Mouse (Mus musculus) heart, embryonic 14.5 days (tissue): ENCODE results near the gene Rab43. TPM values are rescaled to one million over a fixed set of nuclear protein-coding genes. Genes with fewer than 3 reads are reported as not detected.

Source experiments
- ATAC-seq: fragments of 200-750 bp; cut with Nextera tagmentation; 2 replicates; pipeline ENCODE4 v1.8.0; 2017; ENCODE audit warnings: low read depth, moderate TSS enrichment; ENCODE audit not compliant: insufficient number of reproducible peaks, insufficient read depth, low FRiP score
- H3K27ac ChIP-seq, 2 experiments: fragments of 200-500 bp in 1 of 2; fragments of 300-500 bp in 1 of 2; sonication (generic) in 1 of 2; replicated peaks in 1 of 2; 2 replicates each; pipeline ENCODE4 v1.5.1; 2012 to 2014; ENCODE audit warnings: low read depth in 2 of 2, low read length in 2 of 2, control low read depth in 1 of 2, mild to moderate bottlenecking in 1 of 2, mixed read lengths in 1 of 2; ENCODE audit not compliant: control insufficient read depth in 1 of 2, insufficient read depth in 1 of 2
- H3K27me3 ChIP-seq: fragments of 300-500 bp; sonication (generic); 2 replicates; pipeline ENCODE4 v1.6.1; 2014; ENCODE audit warnings: mild to moderate bottlenecking, low read length, control low read depth; ENCODE audit not compliant: control insufficient read depth, insufficient read depth
- H3K36me3 ChIP-seq: fragments of 300-500 bp; sonication (generic); 2 replicates; pipeline ENCODE4 v1.6.1; 2014; ENCODE audit warnings: mild to moderate bottlenecking, control low read depth, low read length, mixed read lengths; ENCODE audit not compliant: control insufficient read depth, insufficient read depth
- H3K4me1 ChIP-seq, 2 experiments: fragments of 200-500 bp in 1 of 2; fragments of 300-500 bp in 1 of 2; sonication (generic) in 1 of 2; 2 replicates each; pipeline ENCODE4 v1.6.1; 2012 to 2014; ENCODE audit warnings: low read length in 2 of 2, control low read depth in 1 of 2, mixed read lengths in 1 of 2; ENCODE audit not compliant: control insufficient read depth in 2 of 2, insufficient read depth in 2 of 2
- H3K4me2 ChIP-seq: fragments of 300-500 bp; sonication (generic); 2 replicates; pipeline ENCODE4 v1.6.1; 2014; ENCODE audit warnings: mild to moderate bottlenecking, low read length
- H3K4me3 ChIP-seq, 2 experiments: fragments of 200-500 bp in 1 of 2; fragments of 300-500 bp in 1 of 2; sonication (generic) in 1 of 2; 2 replicates each; pipeline ENCODE4 v1.5.1; 2012 to 2014; ENCODE audit warnings: low read length in 2 of 2, mild to moderate bottlenecking in 2 of 2, control low read depth in 1 of 2, low read depth in 1 of 2, moderate library complexity in 1 of 2; ENCODE audit not compliant: control insufficient read depth in 1 of 2, insufficient read depth in 1 of 2
- H3K9ac ChIP-seq: fragments of 300-500 bp; sonication (generic); 2 replicates; pipeline ENCODE4 v1.6.1; 2014; ENCODE audit warnings: mild to moderate bottlenecking, low read length
- H3K9me3 ChIP-seq: fragments of 300-500 bp; sonication (generic); 2 replicates; pipeline ENCODE4 v1.6.1; 2016; ENCODE audit warnings: low read length, control low read depth; ENCODE audit not compliant: control insufficient read depth
- WGBS: fragments of 180-500 bp; shearing (Covaris S2); extraction: QIAGEN DNeasy Blood & Tissue Kit; methylation state at CpG from one replicate; pipeline ENCODE4 v1.1.7; 2014; 5-methylcytosine and 5-hydroxymethylcytosine counted together
- polyA plus RNA-seq: library from polyadenylated mRNA; unstranded; fragments of >200 nt; fragmentation: Nextera tagmentation; extraction: Ambion mirVana; gene quantifications from 2 replicates; pipeline ENCODE4 v1.2.1, GENCODE M21; 2014

The Rab43 gene
- polyA plus RNA-seq, 1 experiment from 2014 or later = 8.0 TPM

GRCm38 (mm10) chr6:87756896-87757295 is 55.1 kb downstream of the Rab43 start:
- ATAC-seq = no peak
- 83% methylated on average over 8 of the region's 8 CpGs for WGBS
- no peak overlapping the region for H3K27ac ChIP-seq
- H3K4me2 ChIP-seq = no peak overlapping the region
- no peaks in the 10 kb centered on the region for H3K36me3 ChIP-seq
- no peaks in the 10 kb centered on the region for H3K9me3 ChIP-seq
- H3K4me1 ChIP-seq = no peaks in the 10 kb centered on the region
- H3K9ac ChIP-seq = no peak overlapping the region
- H3K4me3 ChIP-seq = no peak overlapping the region
- no peaks in the 10 kb centered on the region for H3K27me3 ChIP-seq

- no peak overlapping the region for H3K9ac ChIP-seq
- ATAC-seq = no peak
- no peaks in the 10 kb centered on the region for H3K27me3 ChIP-seq
- H3K4me3 ChIP-seq = no peak overlapping the region
- H3K4me2 ChIP-seq = no peak overlapping the region
- WGBS = 77% methylated on average over 4 of the region's 4 CpGs
- no peak overlapping the region for H3K27ac ChIP-seq
- H3K36me3 ChIP-seq = no peaks in the 10 kb centered on the region
- H3K9me3 ChIP-seq = no peaks in the 10 kb centered on the region
- H3K4me1 ChIP-seq = no peaks in the 10 kb centered on the region
Measured at GRCm38 (mm10) chr6:87755196-87755595, 56.8 kb downstream of the Rab43 start.

GRCm38 (mm10) chr6:87751574-87751973 is 60.4 kb downstream of the Rab43 start:
- H3K27me3 ChIP-seq = no peaks in the 10 kb centered on the region
- H3K9me3 ChIP-seq = no peaks in the 10 kb centered on the region
- ATAC-seq = no peak
- peaks cover 2 to 6% of the 10 kb centered on the region in 2 experiments; a peak in 1 of 4 replicates for H3K4me1 ChIP-seq
- H3K4me2 ChIP-seq = no peak overlapping the region
- 87% methylated on average over 6 of the region's 6 CpGs for WGBS
- no peaks in the 10 kb centered on the region for H3K36me3 ChIP-seq
- no peak overlapping the region for H3K4me3 ChIP-seq
- no peak overlapping the region for H3K9ac ChIP-seq
- no peak overlapping the region for H3K27ac ChIP-seq

- H3K27ac ChIP-seq = no peak overlapping the region
- no peak overlapping the region for H3K9ac ChIP-seq
- WGBS = 77% methylated on average over 8 of the region's 8 CpGs
- no peak overlapping the region for H3K4me2 ChIP-seq
- no peaks in the 10 kb centered on the region for H3K27me3 ChIP-seq
- no peak overlapping the region for H3K4me3 ChIP-seq
- no peaks in the 10 kb centered on the region for H3K9me3 ChIP-seq
- no peaks in the 10 kb centered on the region for H3K36me3 ChIP-seq
- peaks cover 2 to 6% of the 10 kb centered on the region in 2 experiments; a peak in 1 of 4 replicates for H3K4me1 ChIP-seq
- ATAC-seq = no peak
Measured at GRCm38 (mm10) chr6:87750184-87750910, 61.6 kb downstream of the Rab43 start.

GRCm38 (mm10) chr6:87748531-87748930 is 63.4 kb downstream of the Rab43 start:
- Histone ChIP-seq H3K4me2 (no peak overlapping the region), H3K4me1 (peaks cover 2 to 6% of the 10 kb centered on the region in 2 experiments; a peak in 1 of 4 replicates), H3K27me3 (no peaks in the 10 kb centered on the region), H3K27ac (no peak overlapping the region), H3K36me3 (no peaks in the 10 kb centered on the region), H3K9me3 (no peaks in the 10 kb centered on the region), H3K9ac (no peak overlapping the region), H3K4me3 (no peak overlapping the region)
- WGBS = 67% methylated on average over 6 of the region's 6 CpGs
- no peak for ATAC-seq

- H3K4me2 ChIP-seq = no peak overlapping the region
- H3K27ac ChIP-seq = no peak overlapping the region
- H3K36me3 ChIP-seq = no peaks in the 10 kb centered on the region
- no peak for ATAC-seq
- 82% methylated on average over 2 of the region's 2 CpGs for WGBS
- no peak overlapping the region for H3K4me3 ChIP-seq
- no peaks in the 10 kb centered on the region for H3K27me3 ChIP-seq
- no peaks in the 10 kb centered on the region for H3K9me3 ChIP-seq
- peaks cover 2 to 6% of the 10 kb centered on the region in 2 experiments; a peak in 1 of 4 replicates for H3K4me1 ChIP-seq
- H3K9ac ChIP-seq = no peak overlapping the region
Measured at GRCm38 (mm10) chr6:87748078-87748477, 63.9 kb downstream of the Rab43 start.

- 58% methylated on average over 2 of the region's 2 CpGs for WGBS
- no peak overlapping the region for H3K9ac ChIP-seq
- ATAC-seq = no peak
- H3K27ac ChIP-seq = no peak overlapping the region
- no peak overlapping the region for H3K4me3 ChIP-seq
- no peaks in the 10 kb centered on the region for H3K36me3 ChIP-seq
- H3K27me3 ChIP-seq = no peaks in the 10 kb centered on the region
- peaks cover 2 to 6% of the 10 kb centered on the region in 2 experiments; a peak in 1 of 4 replicates for H3K4me1 ChIP-seq
- no peaks in the 10 kb centered on the region for H3K9me3 ChIP-seq
- H3K4me2 ChIP-seq = no peak overlapping the region
Measured at GRCm38 (mm10) chr6:87746849-87747248, 65.1 kb downstream of the Rab43 start.

GRCm38 (mm10) chr6:87746059-87746458 is 65.9 kb downstream of the Rab43 start:
- Histone ChIP-seq H3K4me2 (no peak overlapping the region), H3K27me3 (no peaks in the 10 kb centered on the region), H3K9me3 (no peaks in the 10 kb centered on the region), H3K27ac (no peak overlapping the region), H3K36me3 (no peaks in the 10 kb centered on the region), H3K4me1 (peaks cover 2 to 6% of the 10 kb centered on the region in 2 experiments; a peak in 1 of 4 replicates), H3K4me3 (no peak overlapping the region), H3K9ac (no peak overlapping the region)
- no peak for ATAC-seq
- 53% methylated on average over 3 of the region's 3 CpGs for WGBS
